Mouse (Mus musculus): ENCODE results near the gene Tmtc1. TPM values are rescaled to one million over a fixed set of nuclear protein-coding genes. Genes with fewer than 3 reads are reported as not detected.

Gene Tmtc1
- polyA plus RNA-seq, 1 experiment from 2014 or later = 1.4 TPM

- no peak overlapping the region for H3K27ac ChIP-seq
- TF ChIP-seq CTCF (IDR thresholded peaks at IDR 0.05; ENCODE audit: low read depth) = no peak
- H3K27me3 ChIP-seq (ENCODE audit: insufficient read depth, low read length) = no peaks in the 10 kb centered on the region
- ATAC-seq (replicated peaks; ENCODE audit: low FRiP score, low read depth) (no peak), DNase-seq (ENCODE audit: low spot score) (no peak)
- H3K9me3 ChIP-seq (replicated peaks; ENCODE audit: low read length) = no peaks in the 10 kb centered on the region
- no peak overlapping the region for H3K9ac ChIP-seq (ENCODE audit: low read depth, low read length)
- H3K4me2 ChIP-seq (ENCODE audit: low read length) = no peak overlapping the region
- no peak overlapping the region for H3K4me3 ChIP-seq (replicated peaks; ENCODE audit: low read depth, low read length)
- H3K4me1 ChIP-seq (replicated peaks; ENCODE audit: insufficient read depth, low read length) = no peaks in the 10 kb centered on the region
- no peaks in the 10 kb centered on the region for H3K36me3 ChIP-seq (ENCODE audit: insufficient read depth, low read length)
- WGBS = 88% methylated on average over 1 of the region's 1 CpGs
Measured at GRCm38 (mm10) chr6:148276418-148276817, 167.8 kb downstream of the Tmtc1 start.

DNA sequence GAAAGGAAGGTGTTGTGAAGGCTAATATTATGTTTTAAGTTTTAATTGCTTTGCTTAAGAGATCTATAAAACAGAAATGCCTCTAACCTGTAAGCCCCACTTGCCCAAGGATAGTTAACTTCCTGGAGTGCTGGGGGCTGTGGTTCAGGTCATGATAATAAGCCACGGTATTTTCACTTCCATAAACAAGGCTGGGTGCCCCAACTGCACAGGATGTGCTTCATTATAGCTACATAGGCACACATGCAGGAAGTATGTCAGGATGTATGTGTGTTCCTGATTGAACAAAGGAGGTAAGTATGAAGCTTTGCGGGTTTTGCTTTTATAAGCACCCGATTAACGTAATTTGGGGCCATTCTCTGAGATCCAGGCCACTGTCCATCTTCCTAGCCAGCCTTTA lies 169.1 kb downstream of the Tmtc1 start:
- ATAC-seq (replicated peaks; ENCODE audit: low FRiP score, low read depth) (no peak), DNase-seq (ENCODE audit: low spot score) (no peak)
- Histone ChIP-seq H3K27me3 (ENCODE audit: insufficient read depth, low read length) (no peaks in the 10 kb centered on the region), H3K9ac (ENCODE audit: low read depth, low read length) (no peak overlapping the region), H3K27ac (no peak overlapping the region), H3K4me3 (replicated peaks; ENCODE audit: low read depth, low read length) (no peak overlapping the region), H3K4me2 (ENCODE audit: low read length) (no peak overlapping the region), H3K4me1 (replicated peaks; ENCODE audit: insufficient read depth, low read length) (no peaks in the 10 kb centered on the region), H3K36me3 (ENCODE audit: insufficient read depth, low read length) (no peaks in the 10 kb centered on the region), H3K9me3 (replicated peaks; ENCODE audit: low read length) (no peaks in the 10 kb centered on the region)
- WGBS = 78% methylated on average over 4 of the region's 4 CpGs
- TF ChIP-seq CTCF (IDR thresholded peaks at IDR 0.05; ENCODE audit: low read depth) = no peak

DNA sequence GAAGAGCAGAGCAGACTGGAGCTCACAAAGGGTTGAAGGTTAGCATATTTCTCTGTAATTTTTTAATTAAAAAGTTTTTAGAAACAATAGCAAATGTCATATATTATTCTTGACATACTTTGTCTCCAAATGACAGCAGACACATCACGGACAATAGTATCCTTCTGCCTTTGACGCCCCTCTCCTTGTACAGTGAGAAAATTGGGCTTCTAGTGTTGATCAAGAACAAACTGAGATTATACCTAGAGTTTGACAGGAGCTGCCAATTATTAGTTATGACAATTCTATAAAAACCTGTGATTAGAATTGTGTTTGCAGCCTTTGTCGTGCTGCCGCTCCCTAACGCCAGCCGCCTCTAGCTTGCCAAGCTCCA lies 183.5 kb downstream of the Tmtc1 start:
- DNase-seq (ENCODE audit: low spot score) (no peak), ATAC-seq (replicated peaks; ENCODE audit: low FRiP score, low read depth) (no peak)
- H3K4me3 ChIP-seq (replicated peaks; ENCODE audit: low read depth, low read length) = no peak overlapping the region
- H3K9me3 ChIP-seq (replicated peaks; ENCODE audit: low read length) = no peaks in the 10 kb centered on the region
- H3K27me3 ChIP-seq (ENCODE audit: insufficient read depth, low read length) = no peaks in the 10 kb centered on the region
- 90% methylated on average over 6 of the region's 6 CpGs for WGBS
- no peak overlapping the region for H3K4me2 ChIP-seq (ENCODE audit: low read length)
- H3K9ac ChIP-seq (ENCODE audit: low read depth, low read length) = no peak overlapping the region
- H3K36me3 ChIP-seq (ENCODE audit: insufficient read depth, low read length) = no peaks in the 10 kb centered on the region
- 0 out of 2 replicates have a peak, but pooled peaks cover 4% of the 10 kb centered on the region for H3K4me1 ChIP-seq (replicated peaks; ENCODE audit: insufficient read depth, low read length)
- no peak overlapping the region for H3K27ac ChIP-seq
- TF ChIP-seq CTCF (IDR thresholded peaks at IDR 0.05; ENCODE audit: low read depth) = no peak

DNA sequence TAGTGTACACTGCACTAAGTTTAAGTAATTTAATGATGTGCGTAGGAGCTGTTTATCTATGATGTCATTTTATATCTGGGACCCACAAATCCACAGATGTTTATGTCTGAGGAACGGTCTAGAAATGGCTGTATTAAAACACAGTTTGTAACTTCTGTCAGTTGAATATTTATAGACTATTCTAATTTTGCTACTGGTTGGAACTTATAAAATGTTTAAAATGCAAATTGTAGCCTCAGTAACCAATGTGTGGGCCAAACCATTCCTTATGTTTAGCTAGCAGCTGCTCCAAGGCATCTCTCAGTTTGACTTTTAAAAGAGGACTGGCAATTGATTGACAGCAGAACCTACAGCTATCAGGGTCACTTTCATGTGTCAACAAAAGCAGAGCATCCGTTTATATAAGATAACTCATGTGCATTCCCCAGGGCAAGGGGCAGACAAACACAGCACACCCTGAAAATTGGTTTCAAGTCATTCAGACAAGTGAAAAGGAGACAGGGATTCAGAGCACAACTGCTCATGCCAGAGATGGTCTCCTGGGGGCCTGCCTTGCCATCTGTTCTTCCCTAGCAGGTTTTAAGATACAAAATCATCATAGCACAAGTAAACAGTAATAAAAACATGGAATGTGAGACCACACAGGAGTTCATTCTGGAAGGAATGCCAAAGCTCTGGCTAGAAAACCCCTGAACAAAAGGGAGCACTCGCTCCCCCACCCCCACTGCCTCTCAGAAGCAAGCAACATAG lies 184.0 kb downstream of the Tmtc1 start:
- Histone ChIP-seq H3K27me3 (ENCODE audit: insufficient read depth, low read length) (no peaks in the 10 kb centered on the region), H3K4me1 (replicated peaks; ENCODE audit: insufficient read depth, low read length) (0 out of 2 replicates have a peak, but pooled peaks cover 4% of the 10 kb centered on the region), H3K27ac (no peak overlapping the region), H3K9me3 (replicated peaks; ENCODE audit: low read length) (no peaks in the 10 kb centered on the region), H3K9ac (ENCODE audit: low read depth, low read length) (no peak overlapping the region), H3K4me3 (replicated peaks; ENCODE audit: low read depth, low read length) (no peak overlapping the region), H3K4me2 (ENCODE audit: low read length) (no peak overlapping the region), H3K36me3 (ENCODE audit: insufficient read depth, low read length) (no peaks in the 10 kb centered on the region)
- 44% methylated on average over 4 of the region's 4 CpGs for WGBS
- ATAC-seq (replicated peaks; ENCODE audit: low FRiP score, low read depth) (no peak), DNase-seq (ENCODE audit: low spot score) (peak; percentile 65)
- no peak for TF ChIP-seq CTCF (IDR thresholded peaks at IDR 0.05; ENCODE audit: low read depth)

DNA sequence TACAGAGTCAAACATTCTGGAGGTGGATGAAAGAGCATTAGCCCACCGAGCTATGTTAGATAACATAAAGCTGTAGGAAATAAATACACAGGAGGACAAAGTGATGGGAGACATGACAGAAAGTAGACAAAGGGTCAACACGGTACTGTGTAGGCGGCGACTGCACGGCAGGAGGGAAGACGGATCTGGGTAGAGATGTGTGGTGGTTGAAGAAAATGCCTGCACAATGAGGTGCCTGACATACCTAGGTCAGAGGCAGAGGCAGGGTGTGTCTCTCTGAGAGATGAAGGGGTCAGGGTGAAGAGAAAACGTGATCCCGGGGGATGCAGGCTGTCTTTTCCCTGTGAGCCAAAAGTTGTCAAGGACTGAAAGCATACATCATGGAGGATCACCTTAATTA lies 185.1 kb downstream of the Tmtc1 start:
- no peak for DNase-seq (ENCODE audit: low spot score)
- H3K27me3 ChIP-seq (ENCODE audit: insufficient read depth, low read length) = no peaks in the 10 kb centered on the region
- TF ChIP-seq CTCF (IDR thresholded peaks at IDR 0.05; ENCODE audit: low read depth) = no peak
- no peak for ATAC-seq (replicated peaks; ENCODE audit: low FRiP score, low read depth)
- H3K9ac ChIP-seq (ENCODE audit: low read depth, low read length) = no peak overlapping the region
- H3K4me2 ChIP-seq (ENCODE audit: low read length) = no peak overlapping the region
- H3K36me3 ChIP-seq (ENCODE audit: insufficient read depth, low read length) = no peaks in the 10 kb centered on the region
- H3K9me3 ChIP-seq (replicated peaks; ENCODE audit: low read length) = no peaks in the 10 kb centered on the region
- 0 out of 2 replicates have a peak, but pooled peaks cover 4% of the 10 kb centered on the region for H3K4me1 ChIP-seq (replicated peaks; ENCODE audit: insufficient read depth, low read length)
- WGBS = 63% methylated on average over 8 of the region's 8 CpGs
- no peak overlapping the region for H3K4me3 ChIP-seq (replicated peaks; ENCODE audit: low read depth, low read length)
- no peak overlapping the region for H3K27ac ChIP-seq

- ATAC-seq (replicated peaks; ENCODE audit: low FRiP score, low read depth) (no peak), DNase-seq (ENCODE audit: low spot score) (no peak)
- H3K4me3 ChIP-seq (replicated peaks; ENCODE audit: low read depth, low read length) = no peak overlapping the region
- WGBS = 82% methylated on average over 2 of the region's 2 CpGs
- no peak overlapping the region for H3K4me2 ChIP-seq (ENCODE audit: low read length)
- 0 out of 2 replicates have a peak, but pooled peaks cover 4% of the 10 kb centered on the region for H3K4me1 ChIP-seq (replicated peaks; ENCODE audit: insufficient read depth, low read length)
- H3K27ac ChIP-seq = no peak overlapping the region
- no peaks in the 10 kb centered on the region for H3K36me3 ChIP-seq (ENCODE audit: insufficient read depth, low read length)
- H3K9ac ChIP-seq (ENCODE audit: low read depth, low read length) = no peak overlapping the region
- TF ChIP-seq CTCF (IDR thresholded peaks at IDR 0.05; ENCODE audit: low read depth) = no peak
- no peaks in the 10 kb centered on the region for H3K27me3 ChIP-seq (ENCODE audit: insufficient read depth, low read length)
- no peaks in the 10 kb centered on the region for H3K9me3 ChIP-seq (replicated peaks; ENCODE audit: low read length)
Measured at GRCm38 (mm10) chr6:148257805-148258204, 186.4 kb downstream of the Tmtc1 start.
